Mouse (Mus musculus) adrenal gland, postnatal 25 days (tissue): Measurements from ENCODE around the gene Cwh43. TPM values are rescaled to one million over a fixed set of nuclear protein-coding genes. Genes with fewer than 3 reads are reported as not detected.

Experiments
- DNase-seq: peaks from one replicate; pipeline ENCODE4 v3.0.0; 2021; ENCODE audit warnings: mixed read lengths
- total RNA-seq: library from RNA; stranded (reverse); gene quantifications from 2 replicates; pipeline ENCODE4 v1.2.3, GENCODE M21; 2021

Gene Cwh43
- total RNA-seq, 1 experiment from 2014 or later = 0.12 TPM

GRCm38 (mm10) chr5:73399768-73400526 lies 5.9 kb upstream of the Cwh43 start:
- no peak for DNase-seq

GRCm38 (mm10) chr5:73401341-73401740 lies 4.5 kb upstream of the Cwh43 start:
- no peak for DNase-seq

DNA sequence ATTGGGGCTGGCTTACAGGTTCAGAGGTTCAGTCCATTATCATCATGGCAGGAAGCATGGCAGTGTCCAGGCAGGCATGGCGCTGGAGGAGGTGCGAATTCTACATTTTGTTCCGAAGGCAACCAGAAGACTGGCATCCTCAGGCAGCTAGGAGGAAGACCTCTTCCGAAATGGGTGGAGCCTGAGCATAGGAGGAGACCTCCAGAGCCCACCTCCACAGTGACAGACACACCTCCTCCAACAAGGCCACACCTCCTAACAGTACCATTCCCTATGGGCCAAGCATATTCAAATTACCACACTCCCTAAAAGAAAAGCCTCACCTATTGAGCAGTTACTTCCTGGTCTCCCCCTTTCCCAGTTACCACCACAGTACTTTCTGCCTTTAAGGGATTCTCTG lies 3.0 kb upstream of the Cwh43 start:
- DNase-seq = no peak

DNA sequence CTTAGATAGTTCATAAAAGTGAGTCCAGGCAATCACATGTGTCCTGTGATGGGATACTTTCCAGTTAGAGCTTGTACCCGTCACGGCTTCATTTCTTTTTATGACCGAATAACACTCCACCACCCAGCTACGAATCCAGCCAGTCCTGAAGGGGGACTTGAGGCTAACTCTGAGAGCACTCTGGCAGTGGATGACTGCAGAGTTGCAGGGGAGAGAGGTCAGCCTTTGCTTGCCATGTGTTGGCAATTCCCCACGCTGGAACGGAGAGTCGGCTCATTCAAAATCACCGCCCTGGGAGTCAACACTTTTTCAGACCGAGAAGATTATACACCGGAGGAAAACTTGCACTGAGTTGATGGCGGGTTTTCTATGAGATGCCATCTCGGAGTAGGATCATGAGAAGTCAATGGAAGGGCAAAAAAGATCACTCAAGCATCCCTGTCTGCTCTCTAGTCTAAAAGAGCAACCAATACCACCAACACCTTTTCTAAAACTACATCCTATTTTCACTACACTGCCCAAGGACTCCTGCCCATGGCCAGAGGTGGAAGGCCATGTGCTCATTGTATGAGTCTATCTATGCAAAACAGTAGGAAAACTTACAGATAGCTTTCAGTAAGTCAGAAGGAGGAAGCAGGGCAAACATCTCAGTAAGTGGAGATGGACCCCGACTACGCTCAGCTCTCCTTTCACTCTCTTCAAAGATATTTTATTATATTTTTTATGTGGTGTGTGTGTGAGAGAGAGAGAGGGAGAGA lies 2.4 kb upstream of the Cwh43 start:
- no peak for DNase-seq

DNA sequence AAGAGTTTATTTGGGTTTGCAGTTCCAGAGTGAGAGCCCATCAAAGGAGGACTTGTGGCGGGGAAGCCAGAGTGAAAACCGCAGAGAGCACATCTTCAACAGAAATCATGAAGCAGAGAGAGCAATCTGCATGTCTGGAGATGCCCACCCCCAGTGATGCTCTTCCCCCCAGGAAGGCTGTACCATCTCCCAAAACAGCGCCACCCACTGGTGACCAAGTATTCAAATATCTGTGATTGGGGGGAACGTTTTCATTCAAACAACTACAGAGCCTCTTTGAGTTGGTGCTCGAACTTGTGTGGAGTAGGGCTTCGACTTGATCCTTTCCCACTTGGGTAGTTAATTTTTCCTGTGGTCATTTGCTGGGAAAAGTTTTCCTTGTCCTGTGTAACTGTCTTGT lies 1.1 kb upstream of the Cwh43 start:
- no peak for DNase-seq

DNA sequence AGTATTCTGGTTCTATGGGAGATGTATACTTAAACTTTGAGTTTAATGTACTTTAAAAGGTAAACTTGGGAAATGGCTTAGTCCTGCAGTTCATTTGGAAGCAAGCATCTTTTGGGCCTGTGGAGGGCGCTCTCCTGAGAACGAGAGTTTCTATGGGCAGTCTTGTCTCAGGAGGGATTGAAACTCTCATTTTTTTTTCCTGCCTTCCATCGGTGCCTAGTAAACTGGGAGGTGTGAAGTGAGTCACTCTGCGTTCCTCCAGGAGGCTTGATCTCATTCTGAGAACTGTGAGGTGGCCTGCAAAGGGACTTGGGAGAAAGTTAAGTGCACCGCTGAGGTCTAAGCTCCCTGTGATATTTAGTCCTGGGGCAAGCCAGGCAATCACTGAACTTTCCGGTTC lies 986 bp downstream of the Cwh43 start:
- DNase-seq = no peak

DNA sequence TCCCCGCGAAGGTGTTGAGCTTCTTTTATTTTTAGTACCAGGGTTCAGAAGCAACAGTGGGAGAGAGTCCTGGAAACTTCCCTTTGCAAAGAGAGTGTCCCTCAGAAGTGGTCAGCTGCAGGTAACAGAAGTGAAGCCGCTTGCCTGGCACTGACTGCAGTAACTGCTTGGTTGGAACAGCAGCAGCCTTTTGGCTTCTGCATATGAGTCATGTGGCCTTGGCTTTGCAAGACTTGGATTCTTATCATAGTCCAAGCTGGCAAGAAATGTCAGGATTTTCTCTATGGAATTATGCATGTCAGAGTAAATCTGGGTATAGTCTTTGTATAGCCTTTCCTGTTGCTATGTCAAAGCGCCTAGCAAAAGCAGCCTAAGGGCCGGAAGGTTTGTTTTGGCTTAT lies 4.1 kb downstream of the Cwh43 start:
- DNase-seq = peak; percentile 27

GRCm38 (mm10) chr5:73411771-73412170 lies 5.9 kb downstream of the Cwh43 start:
- no peak for DNase-seq

GRCm38 (mm10) chr5:73414172-73414571 lies 8.3 kb downstream of the Cwh43 start:
- DNase-seq = no peak

DNA sequence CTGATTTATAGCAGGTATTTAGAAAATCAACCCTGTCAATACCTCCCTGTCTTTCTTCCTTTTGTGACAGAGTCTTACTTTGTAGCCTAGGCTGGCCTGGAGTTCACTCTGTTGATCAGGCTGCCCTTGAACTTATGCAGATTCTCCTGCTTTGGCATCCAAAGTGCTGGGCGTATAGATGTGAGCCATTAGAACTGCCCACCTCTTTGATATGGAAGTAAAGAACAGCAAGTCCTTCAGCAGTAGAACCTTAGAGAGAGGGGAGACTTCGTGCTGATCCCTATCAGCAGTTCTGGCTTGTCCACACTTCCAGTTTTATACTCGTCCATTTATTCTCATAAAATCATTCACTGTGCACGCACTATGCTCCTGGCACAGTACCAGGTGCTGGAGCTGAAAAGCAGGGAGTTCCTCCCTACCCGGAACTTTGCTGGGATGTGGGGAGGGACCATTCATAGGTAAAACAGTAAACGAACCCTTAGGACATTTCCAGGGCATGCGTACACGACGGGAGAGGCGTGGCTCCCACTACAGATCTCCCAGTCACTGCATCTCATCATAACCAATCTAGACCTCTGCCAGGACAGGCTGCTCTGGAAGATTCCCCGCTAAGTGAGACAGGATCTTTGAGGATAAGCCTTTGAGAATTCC lies 13.3 kb downstream of the Cwh43 start:
- no peak for DNase-seq

GRCm38 (mm10) chr5:73426824-73427223 lies 20.9 kb downstream of the Cwh43 start:
- no peak for DNase-seq

- peak; percentile 79 for DNase-seq
Observed at GRCm38 (mm10) chr5:73431581-73431980, 25.7 kb downstream of the Cwh43 start.

GRCm38 (mm10) chr5:73432805-73433204 lies 26.9 kb downstream of the Cwh43 start:
- no peak for DNase-seq

DNA sequence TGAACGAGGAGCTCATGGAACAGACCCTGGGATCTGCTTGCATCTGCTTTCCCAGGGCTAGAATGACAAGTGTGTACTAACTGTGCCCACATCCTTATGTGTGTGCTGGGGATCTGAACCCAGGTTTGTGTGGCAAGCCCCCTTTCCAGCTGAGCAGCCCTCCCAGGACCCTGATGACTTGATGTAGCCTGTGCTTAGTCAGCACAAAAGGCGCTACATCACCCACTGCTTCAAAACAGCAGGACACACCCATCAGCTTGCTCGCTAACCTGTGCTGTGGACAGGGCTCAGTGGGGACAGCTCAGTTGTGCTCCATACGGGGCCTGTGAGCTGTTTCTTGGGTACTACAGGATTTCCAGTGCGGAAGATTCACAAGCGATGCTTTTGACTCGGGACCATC lies 28.9 kb downstream of the Cwh43 start:
- no peak for DNase-seq

- no peak for DNase-seq
Observed at GRCm38 (mm10) chr5:73442176-73442575, 36.3 kb downstream of the Cwh43 start.

DNA sequence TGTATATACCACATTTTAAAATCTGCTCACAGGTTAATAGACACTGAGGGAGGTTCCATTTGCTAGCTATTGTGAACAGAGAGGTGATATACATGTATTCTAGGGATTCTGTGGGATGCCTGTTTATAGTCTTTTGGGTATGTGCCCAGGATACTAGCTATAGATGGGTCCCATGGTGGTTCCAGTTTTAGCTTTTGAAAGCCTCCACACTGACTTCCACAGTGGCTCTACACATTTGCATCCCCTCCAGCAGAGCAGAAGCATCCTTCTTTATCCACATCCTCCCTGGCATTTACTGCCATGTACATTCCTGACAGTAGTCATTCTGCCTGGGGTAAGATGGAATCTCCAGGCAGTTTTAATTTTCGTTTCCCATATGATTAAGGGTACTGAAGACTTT lies 44.4 kb downstream of the Cwh43 start:
- no peak for DNase-seq

GRCm38 (mm10) chr5:73454502-73455306 lies 48.8 kb downstream of the Cwh43 start:
- no peak for DNase-seq

- DNase-seq = no peak
Observed at GRCm38 (mm10) chr5:73455307-73455687, 49.4 kb downstream of the Cwh43 start.

GRCm38 (mm10) chr5:73468462-73469433 lies 62.9 kb downstream of the Cwh43 start:
- DNase-seq = no peak

GRCm38 (mm10) chr5:73474412-73475405 lies 68.8 kb downstream of the Cwh43 start:
- DNase-seq = no peak
